Mouse (Mus musculus) embryo, embryonic 11 days (tissue): ENCODE results near the gene Fam222a.
A peak's percentile ranks its signal among the peaks of the same experiment; 100 is the strongest.

ENCODE experiments used
- DNase-seq: peaks from one replicate; pipeline ENCODE4 v3.0.0-alpha.2; 2015

The Fam222a gene

DNA sequence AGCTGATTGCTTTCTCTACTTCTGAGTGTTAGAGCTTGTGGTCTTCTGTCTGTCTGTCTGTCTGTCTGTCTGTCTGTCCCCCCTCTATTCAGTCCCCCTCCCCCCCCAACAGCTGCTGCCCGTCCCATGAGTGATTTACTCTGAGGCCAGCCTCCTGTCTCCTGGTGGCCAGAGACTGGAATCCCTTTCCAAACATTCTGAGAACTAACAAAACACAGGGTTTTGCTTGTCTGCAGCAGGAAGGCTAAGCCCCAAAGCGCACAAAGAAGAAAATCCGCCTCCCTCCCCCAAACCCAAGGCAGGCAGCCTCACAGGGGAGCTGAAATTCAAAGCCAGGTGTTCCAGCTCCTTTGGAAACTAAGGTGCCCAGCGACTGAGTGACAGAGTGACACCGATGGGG lies 17.9 kb downstream of the Fam222a start:
- DNase-seq, result no peak

DNA sequence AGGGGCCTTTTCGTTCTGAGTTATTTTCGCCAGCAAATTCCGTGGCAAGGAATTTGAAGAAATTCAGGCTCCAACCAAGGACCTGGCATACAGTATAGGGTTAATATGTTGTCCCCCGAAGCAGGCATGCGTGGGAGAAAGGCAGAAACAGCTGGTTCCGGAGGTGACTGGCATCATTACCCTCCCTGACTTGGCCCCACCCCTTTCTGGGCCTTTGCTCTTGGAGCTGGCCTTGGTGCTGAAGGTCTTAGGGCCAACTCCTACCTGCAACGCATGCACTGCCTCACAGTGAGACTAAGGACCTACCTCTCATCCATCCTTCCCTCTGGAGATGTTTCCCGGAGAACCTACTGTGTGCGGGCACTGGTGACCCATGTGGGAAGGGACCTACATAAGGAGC lies 20.1 kb downstream of the Fam222a start:
- peak; percentile 89 for DNase-seq

DNA sequence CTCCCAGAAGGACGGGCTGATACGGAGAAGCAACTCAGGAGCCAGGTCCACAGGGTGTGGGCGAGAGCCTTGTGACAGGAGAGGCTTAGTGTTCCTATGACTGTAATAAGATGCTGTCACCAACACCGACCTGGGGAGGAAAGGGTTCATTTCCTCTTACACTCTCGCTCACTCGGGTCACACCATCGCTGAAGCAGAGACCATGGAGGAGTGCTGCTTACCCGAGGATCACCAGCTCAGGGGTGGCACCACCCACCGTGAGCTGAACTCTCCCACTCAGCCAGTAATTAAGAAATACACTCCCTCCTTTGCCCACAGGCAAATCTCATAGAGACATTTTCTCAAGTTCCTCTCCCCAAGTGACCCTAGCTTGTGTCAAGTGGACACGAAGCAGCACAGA lies 20.6 kb downstream of the Fam222a start:
- DNase-seq, result no peak

DNA sequence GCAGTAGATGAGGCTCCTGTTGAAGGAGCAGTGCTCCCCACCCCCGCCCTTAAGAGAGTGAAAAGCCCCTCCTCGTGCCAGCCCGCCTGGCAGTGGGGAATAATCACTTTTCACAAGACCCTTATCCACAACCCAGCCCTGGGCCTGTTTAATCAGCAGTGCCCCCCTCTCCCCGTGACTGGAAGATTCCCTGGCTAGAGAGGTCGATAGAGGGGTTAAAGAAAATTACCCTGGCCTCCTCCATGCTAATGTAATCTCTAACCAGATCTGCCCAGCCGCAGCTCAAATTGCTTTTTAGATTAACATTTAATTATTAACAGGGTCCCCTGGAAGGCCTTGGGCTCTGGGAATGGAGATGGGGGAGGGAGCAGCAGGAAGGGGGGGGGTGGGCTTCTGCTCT lies 21.2 kb downstream of the Fam222a start:
- peak; percentile 52 for DNase-seq

DNA sequence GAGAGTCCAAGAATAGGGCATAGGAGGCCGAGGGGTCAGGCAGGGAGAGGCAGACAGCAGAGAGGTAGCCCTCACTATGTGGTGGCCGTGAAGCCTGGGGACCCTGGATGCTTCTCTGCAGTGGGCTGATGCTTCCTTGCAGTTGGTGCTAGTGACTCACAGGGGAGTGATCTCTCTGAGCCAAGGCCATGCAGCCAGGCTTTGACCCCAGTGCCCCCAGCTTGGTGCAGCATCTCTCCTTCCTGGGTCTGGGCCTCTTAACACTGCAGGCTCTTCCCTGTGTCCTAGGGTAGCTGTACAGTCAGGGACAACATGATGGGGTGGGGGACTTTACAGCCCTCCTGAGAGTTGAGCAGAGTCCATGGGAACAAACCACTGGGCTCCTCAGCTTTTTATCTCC lies 21.6 kb downstream of the Fam222a start:
- DNase-seq, result no peak

DNA sequence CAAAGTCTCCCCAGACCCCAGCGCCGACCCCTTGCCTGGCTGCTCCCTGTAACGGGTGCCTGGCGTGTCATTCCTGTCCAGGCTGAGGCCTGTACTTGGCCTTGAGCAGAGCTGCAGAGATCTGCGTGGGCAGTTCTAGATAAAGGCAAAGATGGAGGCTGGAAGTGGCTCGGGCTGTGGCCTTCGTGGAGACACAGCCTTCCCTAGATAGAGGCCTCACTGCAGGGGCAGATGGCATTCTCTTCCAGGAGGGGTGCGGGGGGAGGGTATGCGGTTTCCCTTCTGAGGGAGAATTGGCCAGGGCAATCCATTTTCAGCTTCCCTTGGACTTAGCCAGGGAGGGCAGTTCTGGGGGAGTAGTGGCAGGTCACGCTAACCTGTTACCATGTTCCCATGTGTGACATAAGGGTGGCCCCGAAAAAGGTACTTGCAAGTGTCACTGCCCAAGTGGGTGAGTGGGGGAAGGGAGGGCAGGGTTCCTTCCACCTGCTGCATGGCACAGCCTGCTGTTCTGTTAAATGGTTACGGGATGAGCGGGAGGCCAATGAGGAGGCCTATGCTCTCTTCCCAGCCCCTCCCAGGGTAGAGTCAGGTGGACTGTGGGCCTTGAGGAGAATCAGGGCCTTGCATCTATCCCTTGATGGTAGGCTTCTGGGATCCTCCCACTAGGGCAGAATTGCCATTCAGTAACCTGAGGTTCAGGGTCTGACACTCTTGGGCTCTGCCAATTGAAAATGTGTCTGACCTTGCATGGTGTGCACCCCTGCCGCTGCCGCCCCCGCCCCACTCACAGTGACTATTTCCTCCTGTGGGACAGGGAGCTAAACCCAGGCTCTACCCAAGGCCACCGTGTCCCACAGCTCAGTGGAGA lies 22.5 kb downstream of the Fam222a start:
- no peak for DNase-seq

DNA sequence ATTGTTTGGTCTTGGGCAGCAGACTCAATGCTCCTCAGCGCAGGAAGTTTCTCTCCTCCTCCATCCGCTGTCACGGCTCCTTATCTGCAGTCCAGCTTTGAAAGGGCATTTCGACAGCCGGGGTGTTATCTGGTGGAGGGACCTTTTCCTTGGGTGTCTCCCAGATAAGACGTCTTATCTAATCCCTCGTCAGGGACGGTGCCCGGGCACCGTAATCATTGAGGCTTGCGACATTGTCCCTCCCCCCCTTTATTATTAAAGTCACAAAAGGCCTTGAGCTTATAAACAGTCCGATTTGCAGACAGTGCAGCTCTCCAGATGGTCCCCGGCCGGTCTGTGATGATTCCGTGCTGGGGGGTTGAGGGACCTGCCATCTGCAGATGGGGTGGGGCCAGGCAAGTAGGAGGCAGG lies 23.3 kb downstream of the Fam222a start:
- no peak for DNase-seq

DNA sequence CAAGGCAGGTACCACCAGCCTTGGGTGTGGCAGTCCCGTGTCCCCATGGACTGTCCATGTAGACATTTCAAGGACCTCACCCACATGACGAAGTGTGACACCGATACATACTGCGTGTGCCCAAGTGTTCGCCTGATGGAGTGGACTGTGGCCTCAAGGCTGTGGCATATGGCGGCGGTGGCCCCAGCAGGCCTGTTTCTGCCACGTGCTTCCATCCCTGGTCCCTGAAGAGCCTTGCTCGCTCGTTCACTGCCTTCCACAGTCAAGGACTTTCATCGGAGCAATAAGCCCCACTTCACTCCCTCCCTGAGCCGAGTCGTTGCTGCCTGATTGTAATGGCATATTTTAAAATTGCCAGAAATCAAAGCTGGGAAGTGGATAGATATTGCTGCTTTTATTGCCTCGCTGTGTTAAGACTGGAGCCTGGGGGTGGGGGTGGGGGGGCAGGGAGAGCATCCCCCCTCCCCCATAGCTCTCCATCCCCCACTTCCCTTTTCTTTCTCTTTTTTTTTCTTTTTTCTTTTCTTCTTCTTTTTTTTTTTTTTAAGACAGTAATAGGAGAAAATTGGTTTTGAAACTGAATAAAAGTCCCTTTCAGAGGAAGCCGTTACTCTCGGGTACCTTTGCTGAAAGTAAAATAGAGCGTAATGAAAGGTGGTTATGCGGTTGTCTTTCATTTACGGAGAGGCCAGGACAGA lies 24.8 kb downstream of the Fam222a start:
- no peak for DNase-seq

DNA sequence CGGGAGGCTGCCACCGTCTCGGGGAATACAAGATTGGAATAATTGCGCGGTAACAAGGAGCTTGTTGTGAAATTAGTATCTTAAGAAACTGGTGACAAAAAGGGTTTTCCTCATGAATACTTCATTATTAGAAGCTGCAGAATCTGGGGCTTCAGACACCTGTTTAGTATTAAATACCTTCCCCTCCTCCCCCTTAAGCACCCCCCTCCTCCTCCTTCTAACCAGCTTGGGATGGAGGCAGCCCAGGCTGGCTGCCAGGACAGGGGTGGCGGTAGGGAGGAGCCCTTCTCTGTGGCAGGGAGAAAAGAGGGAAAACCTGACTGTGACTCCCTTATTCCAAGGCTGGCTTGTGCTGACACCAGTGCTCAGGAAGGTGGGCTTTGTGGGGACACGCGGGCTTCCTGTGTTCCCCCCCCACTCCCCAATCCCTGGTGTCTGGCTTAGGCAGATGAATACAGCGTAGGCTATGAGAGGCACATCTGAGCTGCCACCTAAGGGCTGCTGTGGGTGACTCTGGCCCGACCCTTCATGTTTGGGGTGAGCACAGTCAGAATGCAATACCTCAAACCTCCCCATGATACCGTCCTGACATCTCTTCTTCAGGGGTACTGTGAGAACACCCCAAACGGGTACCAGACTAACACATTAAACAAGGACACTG lies 25.5 kb downstream of the Fam222a start:
- DNase-seq, result no peak

DNA sequence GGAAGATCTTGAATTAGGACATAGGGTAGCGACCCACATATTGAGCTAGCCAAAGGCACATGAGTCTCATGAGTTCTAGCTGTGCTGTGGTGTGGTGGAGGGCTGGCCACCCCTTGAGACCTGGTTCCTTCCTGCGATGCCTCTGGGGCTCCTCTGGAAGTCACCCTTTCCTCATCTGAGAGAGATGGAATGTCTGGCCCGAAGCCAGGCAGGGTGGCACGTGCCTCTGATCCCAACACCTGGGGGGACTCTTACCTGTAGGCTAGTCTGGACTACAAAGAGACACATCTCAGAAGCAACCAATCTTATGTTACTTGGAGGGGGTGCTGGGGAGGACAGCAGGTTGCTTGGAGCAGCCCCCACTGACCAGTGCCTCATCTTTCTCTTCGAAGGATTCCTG lies 26.1 kb downstream of the Fam222a start:
- no peak for DNase-seq

DNA sequence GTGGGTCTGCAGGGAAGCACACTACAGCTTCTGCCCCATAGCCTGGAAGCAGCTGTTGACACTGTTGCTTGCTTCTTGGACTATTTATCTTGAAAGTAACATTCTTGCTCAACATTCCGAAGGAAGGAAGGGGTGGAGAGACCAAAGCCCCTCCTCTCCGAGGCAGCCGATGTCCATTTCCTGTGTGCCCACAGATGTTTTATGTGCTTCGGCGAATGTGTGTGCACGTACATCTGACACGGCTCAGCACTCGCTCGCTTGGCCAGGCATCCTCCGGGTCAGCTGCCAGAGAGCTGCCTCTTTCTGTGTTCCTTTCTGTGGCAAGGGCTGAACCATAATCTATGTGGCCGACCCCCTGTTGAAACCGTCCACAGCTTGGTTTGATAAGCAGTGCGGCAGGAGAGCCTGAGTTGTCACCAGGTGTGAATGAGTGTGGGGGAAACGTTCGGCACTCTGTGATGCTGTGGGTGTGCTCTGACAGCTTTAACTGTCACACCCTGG lies 27.0 kb downstream of the Fam222a start:
- DNase-seq, result no peak

DNA sequence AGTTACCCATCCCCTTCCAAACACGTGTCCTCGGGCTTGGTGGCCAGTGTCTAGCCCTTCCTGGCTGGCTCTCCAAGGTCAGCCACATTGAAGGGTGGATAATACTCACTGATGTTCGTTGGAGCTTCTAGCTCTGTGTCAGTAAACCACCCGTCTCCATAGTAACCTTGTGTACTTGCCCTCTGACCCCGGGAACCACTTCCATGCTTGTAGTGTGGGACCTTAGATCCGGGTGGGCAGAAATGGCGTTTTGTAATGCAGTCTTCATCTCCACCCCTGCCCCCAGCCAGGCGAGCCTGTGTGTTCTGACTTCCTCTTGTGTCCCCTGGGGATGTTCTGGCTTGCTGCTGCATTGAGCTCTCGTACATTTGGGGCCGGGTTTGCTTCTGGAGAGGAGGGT lies 28.8 kb downstream of the Fam222a start:
- peak; percentile 64 for DNase-seq

DNA sequence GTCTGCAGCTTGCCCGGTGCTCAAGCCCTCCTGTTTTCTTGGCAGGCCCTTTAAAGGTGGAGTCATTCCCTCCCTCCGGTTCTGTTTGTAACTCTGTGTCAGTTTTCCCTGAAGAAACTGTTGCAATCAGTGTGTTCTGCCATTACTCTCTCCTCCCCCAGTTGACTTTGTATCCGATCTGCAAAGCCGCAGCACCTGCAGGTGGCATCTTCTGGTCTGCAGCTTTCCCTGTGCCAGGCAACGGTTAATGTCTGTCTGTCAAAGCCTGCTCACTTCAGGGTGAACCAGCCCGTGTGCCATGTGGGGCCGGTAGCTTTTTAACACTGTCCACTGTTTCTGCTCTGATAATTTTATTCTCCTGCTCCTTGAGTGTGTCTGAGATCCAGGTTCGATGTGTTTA lies 29.4 kb downstream of the Fam222a start:
- no peak for DNase-seq

DNA sequence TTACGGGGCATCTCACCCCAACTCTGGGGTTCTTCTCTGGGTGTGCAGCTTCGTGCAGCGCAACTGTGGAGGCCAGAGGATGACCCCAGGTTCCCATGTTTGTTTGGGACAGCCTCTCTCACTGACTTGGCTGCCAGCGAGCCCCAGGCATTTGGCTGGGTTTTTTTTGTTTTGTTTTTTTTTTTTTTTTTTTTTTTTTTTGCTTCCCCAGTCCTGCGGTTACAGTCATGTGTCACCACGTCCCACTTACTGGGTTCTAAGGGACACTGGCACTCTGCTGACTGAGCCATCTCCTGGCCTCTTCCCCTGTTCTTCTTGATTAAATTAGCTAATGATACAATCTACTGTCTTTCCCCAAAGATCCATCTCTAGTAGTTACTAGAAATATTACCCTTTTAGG lies 29.8 kb downstream of the Fam222a start:
- DNase-seq, result no peak

DNA sequence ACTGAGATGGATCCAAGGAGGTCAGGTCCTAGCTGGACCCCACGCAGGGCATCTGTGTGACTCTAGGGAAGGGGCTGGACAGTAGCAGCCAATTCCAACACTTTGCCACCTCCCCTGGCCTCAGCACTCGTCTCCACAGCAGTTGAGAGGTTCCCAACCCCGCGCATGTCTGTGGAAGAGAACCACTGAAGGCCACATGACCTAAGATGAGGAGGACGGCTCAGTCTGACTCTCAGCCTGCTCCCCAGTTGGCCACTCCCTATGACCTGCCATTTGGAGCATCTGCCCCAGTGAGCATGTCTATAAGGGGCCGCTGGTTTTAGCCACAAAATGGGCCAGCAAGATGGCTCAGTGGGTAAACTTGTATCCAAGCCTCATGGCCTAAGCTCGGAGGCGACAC lies 34.2 kb downstream of the Fam222a start:
- no peak for DNase-seq

DNA sequence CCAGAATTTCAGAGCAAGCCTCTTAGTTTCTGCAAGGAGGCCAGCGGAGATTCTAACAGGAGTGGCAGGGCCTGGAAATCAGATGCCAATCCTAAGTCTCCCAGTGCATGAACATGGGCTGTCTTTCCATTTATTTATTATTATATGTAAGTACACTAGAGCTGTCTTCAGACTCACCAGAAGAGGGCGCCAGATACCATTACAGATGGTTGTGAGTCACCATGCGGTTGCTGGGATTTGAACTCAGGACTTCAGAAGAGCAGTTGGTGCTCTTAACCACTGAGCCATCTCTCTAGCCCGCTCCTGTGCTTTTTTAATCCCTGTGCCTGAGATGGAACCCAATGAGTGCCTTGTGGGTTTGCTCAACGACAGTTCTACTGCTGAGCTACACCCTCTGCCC lies 36.2 kb downstream of the Fam222a start:
- no peak for DNase-seq

DNA sequence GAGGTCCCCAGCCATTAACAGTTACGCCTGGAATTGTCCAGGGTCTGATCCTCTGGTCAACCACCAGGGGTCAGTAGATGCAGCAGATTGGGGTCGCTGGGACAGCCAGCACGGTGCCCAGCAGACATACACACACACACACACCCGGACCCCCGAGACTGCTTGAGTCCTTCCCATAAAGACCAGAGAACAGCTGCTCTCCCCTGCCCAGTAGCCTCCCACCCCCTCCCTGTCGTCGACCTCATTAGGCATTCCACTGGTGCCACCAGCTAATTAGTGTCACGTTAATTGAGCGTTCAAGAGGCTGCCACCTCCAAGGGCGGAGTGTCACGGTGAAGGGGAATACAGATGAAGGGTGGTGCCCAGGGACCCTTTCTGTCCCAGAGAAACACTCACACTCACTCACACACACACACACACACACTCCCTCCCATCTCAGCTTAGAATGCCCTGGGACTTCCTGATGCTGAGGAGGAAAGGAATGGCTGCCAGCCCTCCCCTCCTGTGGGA lies 37.0 kb downstream of the Fam222a start:
- DNase-seq, result peak; percentile 75

DNA sequence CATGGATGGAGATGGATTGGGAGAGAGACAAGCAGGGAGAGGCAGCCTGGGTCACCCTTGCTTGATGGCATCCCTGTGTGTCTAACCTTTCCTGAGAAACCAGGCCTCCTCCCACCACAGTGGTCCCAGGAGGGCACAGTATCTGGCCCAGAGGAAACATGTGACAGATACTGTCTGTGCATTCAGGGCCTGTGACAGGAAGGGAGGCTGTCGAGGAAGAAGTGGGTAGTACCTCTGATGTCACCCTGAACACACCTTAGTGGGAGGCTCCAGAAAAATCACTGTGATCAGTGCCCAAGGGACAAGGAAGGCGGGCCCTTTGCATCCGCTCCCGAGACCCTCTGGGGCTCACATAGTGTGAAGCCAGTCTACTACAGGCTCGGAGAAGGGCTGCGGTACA lies 38.2 kb downstream of the Fam222a start:
- no peak for DNase-seq

DNA sequence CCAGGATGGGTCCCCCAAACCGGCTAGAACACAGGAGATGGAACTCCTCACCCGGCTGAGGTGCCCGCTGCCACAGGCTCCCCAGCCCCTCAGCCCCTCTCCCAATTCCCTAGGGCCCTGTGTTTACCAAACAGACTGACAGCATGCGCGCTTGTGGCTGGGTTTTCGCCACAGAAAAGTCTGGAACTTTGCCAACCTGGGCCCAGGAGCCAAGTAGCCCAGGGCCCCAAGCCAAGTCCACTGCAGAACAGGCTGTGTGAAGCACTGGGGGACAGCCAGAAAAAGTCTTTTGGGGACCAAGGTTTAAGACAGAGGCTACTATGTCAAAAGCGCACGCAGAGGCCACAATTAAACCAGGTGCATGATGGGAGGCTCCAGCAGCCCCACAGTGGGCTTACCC lies 39.8 kb downstream of the Fam222a start:
- DNase-seq, result no peak

DNA sequence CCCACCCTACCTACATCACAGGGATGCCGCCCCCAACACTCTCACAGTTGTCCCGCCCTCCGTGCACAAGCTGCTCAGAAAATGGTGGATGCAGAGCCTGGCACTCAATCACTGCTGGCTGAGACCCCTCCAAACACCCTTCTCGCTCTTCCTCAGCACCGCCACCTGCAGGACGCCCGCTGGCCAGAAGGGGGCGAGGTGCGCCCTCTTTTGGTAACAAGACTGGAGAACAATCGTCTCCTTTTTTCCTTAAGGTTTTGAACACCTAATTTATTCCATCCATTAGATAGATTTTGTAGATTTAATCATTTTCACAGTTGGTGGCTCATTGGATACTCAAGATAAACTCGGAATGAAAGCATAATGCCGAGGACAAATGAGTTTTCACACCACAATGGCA lies 40.7 kb downstream of the Fam222a start:
- DNase-seq, result peak; percentile 88

DNA sequence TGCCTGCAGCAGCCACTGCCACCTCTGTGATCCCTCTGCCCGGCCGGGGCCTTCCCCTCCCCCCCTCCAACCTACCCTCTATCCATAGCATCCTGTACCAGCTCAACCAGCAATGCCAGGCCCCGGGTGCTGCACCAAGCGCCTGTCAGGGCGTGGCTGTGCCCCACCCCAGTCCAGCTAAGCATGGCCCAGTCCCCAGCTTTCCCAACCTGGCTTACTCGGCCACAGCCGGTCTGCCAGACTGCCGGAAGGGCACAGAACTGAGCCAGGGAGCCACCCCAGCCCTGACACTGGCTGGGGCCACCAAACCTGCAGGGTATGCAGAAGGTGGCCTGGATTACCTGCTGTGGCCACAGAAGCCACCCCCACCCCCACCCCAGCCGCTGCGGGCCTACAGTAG lies 43.4 kb downstream of the Fam222a start:
- DNase-seq, result no peak

DNA sequence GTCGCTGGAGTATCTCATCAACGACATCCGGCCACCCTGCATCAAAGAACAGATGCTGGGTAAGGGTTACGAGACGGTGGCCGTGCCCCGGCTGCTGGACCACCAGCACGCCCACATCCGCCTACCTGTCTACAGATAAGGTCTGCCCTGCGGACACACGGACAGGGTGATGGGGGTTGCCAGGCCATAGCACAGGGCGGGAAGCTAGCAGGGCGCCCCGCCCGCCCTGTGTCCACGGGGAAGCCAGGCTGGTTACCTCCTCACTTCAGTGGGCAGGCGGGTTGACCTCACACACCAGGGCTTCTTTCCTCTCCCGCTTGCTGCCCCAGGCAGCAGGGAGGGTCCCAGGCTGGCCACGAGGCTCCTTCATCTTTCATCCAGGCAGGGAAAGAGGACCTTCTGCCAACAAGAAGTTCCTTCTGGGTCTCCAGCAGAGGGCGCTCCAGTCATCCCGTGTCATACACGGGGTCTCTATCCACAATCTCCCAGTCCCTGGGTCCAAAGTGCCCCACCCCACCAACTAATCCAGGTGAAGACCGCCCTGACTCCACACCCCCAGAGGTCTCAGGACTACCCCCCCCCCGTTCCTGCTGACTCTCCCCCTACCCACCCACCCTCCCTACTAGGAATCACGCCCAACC lies 44.3 kb downstream of the Fam222a start:
- DNase-seq, result peak; percentile 72

DNA sequence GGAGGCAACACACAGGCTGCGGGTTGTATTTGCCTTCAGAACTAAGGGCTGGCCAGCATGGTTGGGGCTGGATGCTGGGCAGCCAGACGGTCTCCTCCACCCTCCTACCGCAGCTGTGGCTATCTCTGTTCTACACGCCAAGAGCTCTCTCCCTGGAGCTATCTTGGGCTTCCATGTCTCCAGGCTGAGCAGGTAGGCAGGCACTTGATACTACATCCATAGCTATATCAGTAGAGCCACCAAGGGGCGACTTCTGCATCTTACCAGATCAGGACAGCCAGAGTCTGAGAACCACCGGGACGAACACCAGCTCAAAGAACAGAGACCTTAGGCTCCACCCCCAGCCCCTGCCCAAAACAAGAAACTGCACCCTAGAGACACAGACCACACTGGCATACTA lies 47.0 kb downstream of the Fam222a start:
- no peak for DNase-seq
